ENCODE assay signal across 23 mouse cellular contexts in the genomic region with DNA sequence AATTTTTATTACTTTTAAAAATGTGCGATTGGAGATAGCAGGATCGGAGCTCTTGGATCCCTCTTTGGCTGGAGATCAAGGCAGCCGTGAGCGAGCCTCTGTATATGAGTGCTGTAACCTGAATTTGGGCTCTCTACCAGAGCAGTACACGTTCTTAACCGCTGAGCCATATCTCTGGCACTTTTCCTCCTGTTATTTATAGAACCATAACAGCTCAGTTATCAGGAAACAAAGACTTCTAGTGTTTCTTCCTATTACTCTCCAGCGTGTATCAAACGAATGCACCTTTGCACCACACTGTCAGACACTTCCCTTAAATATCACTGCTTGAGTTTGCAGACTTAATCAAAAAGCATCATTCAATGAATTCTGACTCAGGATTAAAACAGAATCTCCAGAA. TPM values are rescaled to one million over a fixed set of nuclear protein-coding genes. Genes with fewer than 3 reads are reported as not detected.
DNase-seq lines count a peak whose midpoint lies in the region; ATAC-seq and TF ChIP-seq lines count a peak whose summit lies in the region.
"Had no signal": no experiment of that assay in that cellular context is flagged by ENCODE, and none has a peak within 500 bp of the region (broad histone marks: within the 10 kb centered on the region; RNA-seq: fewer than 3 reads in every experiment).

No protein-coding gene starts in this region.

- H3K9me3 ChIP-seq in embryonic facial prominence, embryonic 14.5 days (ENCODE audit: control insufficient read depth, low read length): no peaks in the 10 kb centered on the region
- no peaks in the 10 kb centered on the region for H3K9me3 ChIP-seq in embryonic facial prominence, embryonic 10.5 days
- H3K9me3 ChIP-seq in lung, postnatal 0 days (ENCODE audit: low read length): no peaks in the 10 kb centered on the region
- no peaks in the 10 kb centered on the region for H3K9me3 ChIP-seq in heart, embryonic 14.5 days (ENCODE audit: control insufficient read depth, low read length)
- H3K9me3 ChIP-seq in liver, embryonic 11.5 days (ENCODE audit: control insufficient read depth, low read length): no peaks in the 10 kb centered on the region
- H3K9me3 ChIP-seq in midbrain, embryonic 14.5 days (ENCODE audit: control insufficient read depth, low read length): no peaks in the 10 kb centered on the region
- H3K9me3 ChIP-seq: forebrain, embryonic 12.5 days; hindbrain, embryonic 12.5 days; midbrain, embryonic 15.5 days had no signal

- no peak overlapping the region for H3K4me2 ChIP-seq in embryonic facial prominence, embryonic 14.5 days (ENCODE audit: low read depth, low read length)
- H3K4me2 ChIP-seq in lung, postnatal 0 days (replicated peaks; ENCODE audit: low read depth, low read length): no peak overlapping the region
- peak overlapping the region; percentile 52 for H3K4me2 ChIP-seq in heart, embryonic 14.5 days (ENCODE audit: low read length)
- H3K4me2 ChIP-seq in liver, embryonic 11.5 days: no peak overlapping the region
- no peak overlapping the region for H3K4me2 ChIP-seq in midbrain, embryonic 14.5 days (ENCODE audit: low read length)
- H3K4me2 ChIP-seq: forebrain, embryonic 12.5 days; hindbrain, embryonic 12.5 days; midbrain, embryonic 15.5 days had no signal

- H3K36me3 ChIP-seq in embryonic facial prominence, embryonic 14.5 days (ENCODE audit: control insufficient read depth, insufficient read depth, low read length): no peaks in the 10 kb centered on the region
- 0 out of 2 replicates have a peak, but pooled peaks cover 2% of the 10 kb centered on the region for H3K36me3 ChIP-seq in embryonic facial prominence, embryonic 10.5 days (replicated peaks)
- no peaks in the 10 kb centered on the region for H3K36me3 ChIP-seq in lung, postnatal 0 days (ENCODE audit: insufficient read depth, low read length)
- H3K36me3 ChIP-seq in heart, embryonic 14.5 days (ENCODE audit: control insufficient read depth, insufficient read depth, low read length): no peaks in the 10 kb centered on the region
- H3K36me3 ChIP-seq in liver, embryonic 11.5 days (ENCODE audit: control insufficient read depth, insufficient read depth, low read length): no peaks in the 10 kb centered on the region
- no peaks in the 10 kb centered on the region for H3K36me3 ChIP-seq in midbrain, embryonic 14.5 days (ENCODE audit: control insufficient read depth, insufficient read depth, low read length)
- H3K36me3 ChIP-seq: forebrain, embryonic 12.5 days; hindbrain, embryonic 12.5 days; midbrain, embryonic 15.5 days had no signal

- ATAC-seq in embryonic facial prominence, embryonic 14.5 days (ENCODE audit: low read depth): no peak
- ATAC-seq in lung, postnatal 0 days: no peak
- ATAC-seq in heart, embryonic 14.5 days (ENCODE audit: insufficient number of reproducible peaks, insufficient read depth, low FRiP score, low read depth): no peak
- ATAC-seq in liver, embryonic 11.5 days (replicated peaks; ENCODE audit: low FRiP score): no peak
- no peak for ATAC-seq in midbrain, embryonic 14.5 days (ENCODE audit: low FRiP score, low TSS enrichment)
- ATAC-seq: inflammation-experienced regulatory T-cells, adult 6 months; midbrain, embryonic 15.5 days had no signal

- 60% methylated on average over 8 of the region's 8 CpGs for WGBS in embryonic facial prominence, embryonic 14.5 days
- WGBS in embryonic facial prominence, embryonic 10.5 days: 85% methylated on average over 8 of the region's 8 CpGs
- 24% methylated on average over 8 of the region's 8 CpGs for WGBS in lung, postnatal 0 days
- WGBS in heart, embryonic 14.5 days: 5% methylated on average over 8 of the region's 8 CpGs
- WGBS in olfactory bulb, adult 2 months: 33% methylated on average over 8 of the region's 8 CpGs
- 43% methylated on average over 8 of the region's 8 CpGs for WGBS in liver, embryonic 11.5 days
- 86% methylated on average over 8 of the region's 8 CpGs for WGBS in midbrain, embryonic 14.5 days

- TF ChIP-seq EP300 in lung, postnatal 0 days (IDR thresholded peaks at IDR 0.05): no peak

- no peak overlapping the region for H3K4me3 ChIP-seq in embryonic facial prominence, embryonic 14.5 days (ENCODE audit: low read depth, low read length)
- H3K4me3 ChIP-seq in embryonic facial prominence, embryonic 10.5 days: no peak overlapping the region
- H3K4me3 ChIP-seq in lung, postnatal 0 days (ENCODE audit: low read depth, low read length): no peak overlapping the region
- H3K4me3 ChIP-seq in heart, embryonic 14.5 days (ENCODE audit: control insufficient read depth in 1 of 2, insufficient read depth in 1 of 2, low read depth in 1 of 2, low read length in 2 of 2): no peak overlapping the region
- H3K4me3 ChIP-seq in olfactory bulb, adult 2 months (ENCODE audit: insufficient read depth, low read depth, low read length): no peak overlapping the region
- no peak overlapping the region for H3K4me3 ChIP-seq in liver, embryonic 11.5 days (ENCODE audit: low read depth, low read length)
- no peak overlapping the region for H3K4me3 ChIP-seq in midbrain, embryonic 14.5 days (replicated peaks; ENCODE audit: low read depth, low read length)
- H3K4me3 ChIP-seq: forebrain, embryonic 12.5 days; hindbrain, embryonic 12.5 days; midbrain, embryonic 15.5 days had no signal

- peak; percentile 45 for DNase-seq in embryonic facial prominence, embryonic 14.5 days (ENCODE audit: low spot score)
- DNase-seq in embryonic facial prominence, embryonic 10.5 days (ENCODE audit: low spot score): no peak
- DNase-seq in lung, postnatal 0 days (ENCODE audit: low spot score): peak; percentile 41
- no peak for DNase-seq in lung, adult 18-20 months
- DNase-seq in liver, embryonic 11.5 days (ENCODE audit: low spot score): no peak
- no peak for DNase-seq in midbrain, embryonic 14.5 days
- DNase-seq: adrenal gland, postnatal 10 days; gastrocnemius, postnatal 25 days; kidney, adult 9 months; kidney, postnatal 36 days; layer of hippocampus, adult 9-11 months; liver; lung, adult 2 months; right cerebral cortex, adult 18-20 months; spleen, adult 18-20 months; thymus, postnatal 14 days had no signal

- H3K9ac ChIP-seq in embryonic facial prominence, embryonic 14.5 days (ENCODE audit: low read depth, low read length): no peak overlapping the region
- no peak overlapping the region for H3K9ac ChIP-seq in lung, postnatal 0 days (replicated peaks; ENCODE audit: low read depth)
- no peak overlapping the region for H3K9ac ChIP-seq in heart, embryonic 14.5 days (ENCODE audit: low read length)
- H3K9ac ChIP-seq in liver, embryonic 11.5 days (ENCODE audit: low read depth, low read length): no peak overlapping the region
- no peak overlapping the region for H3K9ac ChIP-seq in midbrain, embryonic 14.5 days (replicated peaks; ENCODE audit: low read length)
- H3K9ac ChIP-seq: forebrain, embryonic 12.5 days; hindbrain, embryonic 12.5 days; midbrain, embryonic 15.5 days had no signal

- TF ChIP-seq CTCF in lung, postnatal 0 days (IDR thresholded peaks at IDR 0.05): no peak
- TF ChIP-seq CTCF in olfactory bulb, adult 2 months (IDR thresholded peaks at IDR 0.05; ENCODE audit: insufficient read depth, low read depth, low read length): no peak

- H3K4me1 ChIP-seq in embryonic facial prominence, embryonic 14.5 days (ENCODE audit: control insufficient read depth, insufficient read depth, low read length): peaks cover 11% of the 10 kb centered on the region; the same call in 1 of the 2 replicates
- H3K4me1 ChIP-seq in embryonic facial prominence, embryonic 10.5 days: peaks cover 11% of the 10 kb centered on the region; the same call in 1 of the 2 replicates
- H3K4me1 ChIP-seq in lung, postnatal 0 days (ENCODE audit: insufficient read depth, low read depth, low read length): peaks cover 9% of the 10 kb centered on the region; the same call in 1 of the 2 replicates
- H3K4me1 ChIP-seq in heart, embryonic 14.5 days (ENCODE audit: control insufficient read depth in 2 of 2, insufficient read depth in 2 of 2, low read length in 2 of 2): peaks cover 41 to 48% of the 10 kb centered on the region in 2 experiments
- H3K4me1 ChIP-seq in olfactory bulb, adult 2 months (ENCODE audit: control insufficient read depth, insufficient read depth, low read length): peaks cover 41% of the 10 kb centered on the region
- H3K4me1 ChIP-seq in liver, embryonic 11.5 days (replicated peaks; ENCODE audit: control insufficient read depth, insufficient read depth, low read length): peaks cover 10% of the 10 kb centered on the region
- H3K4me1 ChIP-seq in midbrain, embryonic 14.5 days (ENCODE audit: control insufficient read depth, insufficient read depth, low read length): peaks cover 3% of the 10 kb centered on the region; the same call in 1 of the 2 replicates
- H3K4me1 ChIP-seq: forebrain, embryonic 12.5 days; midbrain, embryonic 15.5 days had no signal

- H3K27ac ChIP-seq in embryonic facial prominence, embryonic 14.5 days (replicated peaks; ENCODE audit: low read depth, low read length): no peak overlapping the region
- no peak overlapping the region for H3K27ac ChIP-seq in embryonic facial prominence, embryonic 10.5 days (replicated peaks)
- H3K27ac ChIP-seq in lung, postnatal 0 days (ENCODE audit: low read length): no peak overlapping the region
- peak overlapping the region; percentile 74 to 82 for H3K27ac ChIP-seq in heart, embryonic 14.5 days (replicated peaks in 1 of 2; ENCODE audit: control insufficient read depth in 1 of 2, insufficient read depth in 1 of 2, low read depth in 2 of 2, low read length in 2 of 2)
- H3K27ac ChIP-seq in olfactory bulb, adult 2 months (ENCODE audit: insufficient read depth, low read depth, low read length): peak overlapping the region; percentile 38
- no peak overlapping the region for H3K27ac ChIP-seq in liver, embryonic 11.5 days (ENCODE audit: low read depth, low read length)
- H3K27ac ChIP-seq in midbrain, embryonic 14.5 days (replicated peaks; ENCODE audit: low read depth, low read length): no peak overlapping the region
- H3K27ac ChIP-seq: forebrain, embryonic 12.5 days; hindbrain, embryonic 12.5 days; midbrain, embryonic 15.5 days had no signal

- H3K27me3 ChIP-seq in embryonic facial prominence, embryonic 14.5 days (replicated peaks; ENCODE audit: control insufficient read depth, insufficient read depth, low read length): no peaks in the 10 kb centered on the region
- no peaks in the 10 kb centered on the region for H3K27me3 ChIP-seq in embryonic facial prominence, embryonic 10.5 days (replicated peaks; ENCODE audit: low read depth, poor library complexity, severe bottlenecking)
- no peaks in the 10 kb centered on the region for H3K27me3 ChIP-seq in lung, postnatal 0 days (replicated peaks; ENCODE audit: insufficient read depth, low read length)
- H3K27me3 ChIP-seq in heart, embryonic 14.5 days (ENCODE audit: control insufficient read depth, insufficient read depth, low read length): no peaks in the 10 kb centered on the region
- H3K27me3 ChIP-seq in liver, embryonic 11.5 days (replicated peaks; ENCODE audit: control insufficient read depth, insufficient read depth, low read length): no peaks in the 10 kb centered on the region
- no peaks in the 10 kb centered on the region for H3K27me3 ChIP-seq in midbrain, embryonic 14.5 days (ENCODE audit: control insufficient read depth, insufficient read depth, low read length)
- H3K27me3 ChIP-seq: CH12.LX; forebrain, embryonic 12.5 days; hindbrain, embryonic 12.5 days; midbrain, embryonic 15.5 days had no signal

- TF ChIP-seq POLR2A in olfactory bulb, adult 2 months (IDR thresholded peaks at IDR 0.05; ENCODE audit: insufficient read depth, low read depth, low read length): no peak

RNA-seq across cellular contexts. Expression of a gene that starts 57.2 kb away (rescaled TPM):
- 2.1 and 2.8 TPM in 2 replicates for polyA plus RNA-seq in embryonic facial prominence, embryonic 14.5 days (2014; fragmentation: Nextera tagmentation; extraction: Ambion mirVana)
- 3.1 and 6.7 TPM in 2 replicates for polyA plus RNA-seq in embryonic facial prominence, embryonic 10.5 days (2016; fragmentation: Nextera tagmentation; extraction: Ambion mirVana)
- polyA plus RNA-seq in lung, postnatal 0 days (2015; fragmentation: Nextera tagmentation; extraction: Ambion mirVana): 3.2 and 3.5 TPM in 2 replicates
- 0.81 and 0.85 TPM in 2 replicates for polyA plus RNA-seq in heart, embryonic 14.5 days (2014; fragmentation: Nextera tagmentation; extraction: Ambion mirVana)
- not detected in 2 replicates for polyA plus RNA-seq in olfactory bulb, adult 2 months (2012; ENCODE audit: insufficient read depth, insufficient read length, low replicate concordance, missing spikeins)
- polyA plus RNA-seq in liver, embryonic 11.5 days (2014; fragmentation: Nextera tagmentation; extraction: Ambion mirVana): 0.74 and 1.2 TPM in 2 replicates
- polyA plus RNA-seq in midbrain, embryonic 14.5 days (2014; fragmentation: Nextera tagmentation; extraction: Ambion mirVana): 0.50 and 0.66 TPM in 2 replicates
- polyA plus RNA-seq: inflammation-experienced regulatory T-cells, adult 6 months had no signal

Comparison
In these comparisons a context has a peak if more than half of its experiments do, and no peak if none do; other contexts are left out.
1. DNase-seq: peak in embryonic facial prominence, embryonic 14.5 days (single experiment) and lung, postnatal 0 days (single experiment); none in embryonic facial prominence, embryonic 10.5 days (single experiment), lung, adult 18-20 months (0 of 2), liver, embryonic 11.5 days (single experiment) and midbrain, embryonic 14.5 days (single experiment).
2. H3K27ac ChIP-seq: peak in heart, embryonic 14.5 days (2 of 2) and olfactory bulb, adult 2 months (single experiment); none in embryonic facial prominence, embryonic 14.5 days (single experiment), embryonic facial prominence, embryonic 10.5 days (single experiment), lung, postnatal 0 days (single experiment), liver, embryonic 11.5 days (single experiment) and midbrain, embryonic 14.5 days (single experiment).